Mouse (Mus musculus): Measurements from ENCODE around the gene Dnmt3a.

- TF ChIP-seq CTCF (IDR thresholded peaks at IDR 0.05) = no peak
- no peak for TF ChIP-seq EP300 (IDR thresholded peaks at IDR 0.05)
These were observed 56.4 kb downstream of the Dnmt3a start for GRCm38 (mm10) chr12:3862253-3862652.

Data from lung, postnatal 0 days (tissue).